Mouse (Mus musculus) cerebellum, adult (tissue): ENCODE results near the gene Pimreg.

Experiments
- ATAC-seq: cut with Nextera tagmentation; 2 replicates; pipeline ENCODE4 v1.9.2; 2017; ENCODE audit warnings: mild to moderate bottlenecking, moderate library complexity, mixed read lengths; ENCODE audit not compliant: insufficient number of reproducible peaks, low FRiP score, low TSS enrichment

The Pimreg gene

DNA sequence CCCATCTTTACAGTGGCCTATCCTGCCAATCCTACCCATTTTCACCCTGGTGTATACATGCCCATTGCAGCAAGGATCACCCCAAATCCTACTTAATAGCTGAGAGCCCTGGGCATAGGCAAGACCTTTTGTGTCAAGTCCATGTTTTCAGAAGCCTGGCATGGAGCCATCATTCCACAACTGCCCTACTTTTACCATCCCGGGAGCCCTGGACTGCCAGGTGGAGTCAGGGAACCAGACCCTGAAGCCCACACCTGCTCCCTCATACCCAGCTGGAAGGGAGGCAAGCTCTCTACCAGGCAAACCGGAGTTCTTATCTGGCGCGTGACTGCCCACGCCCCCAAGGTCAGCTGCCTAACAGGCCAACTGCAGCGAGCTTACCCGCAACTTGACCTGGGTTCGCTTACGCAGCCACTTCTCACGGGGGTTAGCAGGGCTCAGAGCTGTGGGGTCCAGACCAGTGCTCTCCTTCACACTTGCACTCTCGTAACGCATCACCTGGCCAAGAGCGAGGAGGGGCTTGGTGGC lies 19.3 kb downstream of the Pimreg start:
- ATAC-seq: no peak

DNA sequence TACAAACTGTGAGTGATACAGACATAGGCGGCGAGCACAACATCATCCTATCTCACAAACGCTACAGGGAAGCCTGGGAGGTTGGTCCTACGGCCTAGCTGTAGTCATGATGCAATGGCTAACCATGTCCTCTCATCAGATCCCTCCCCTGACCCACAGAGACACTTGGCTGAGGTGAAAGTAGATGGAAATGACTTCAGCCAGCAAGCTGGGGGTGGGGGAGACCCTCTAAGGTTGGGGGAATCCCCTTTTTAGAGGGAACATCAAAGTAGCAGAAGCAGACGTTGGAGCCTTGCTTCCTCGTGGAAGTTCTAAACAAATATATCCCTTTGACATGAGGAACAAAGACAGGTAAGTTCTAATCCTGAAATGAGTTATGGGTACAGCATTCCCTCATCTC lies 22.6 kb downstream of the Pimreg start:
- ATAC-seq: no peak

DNA sequence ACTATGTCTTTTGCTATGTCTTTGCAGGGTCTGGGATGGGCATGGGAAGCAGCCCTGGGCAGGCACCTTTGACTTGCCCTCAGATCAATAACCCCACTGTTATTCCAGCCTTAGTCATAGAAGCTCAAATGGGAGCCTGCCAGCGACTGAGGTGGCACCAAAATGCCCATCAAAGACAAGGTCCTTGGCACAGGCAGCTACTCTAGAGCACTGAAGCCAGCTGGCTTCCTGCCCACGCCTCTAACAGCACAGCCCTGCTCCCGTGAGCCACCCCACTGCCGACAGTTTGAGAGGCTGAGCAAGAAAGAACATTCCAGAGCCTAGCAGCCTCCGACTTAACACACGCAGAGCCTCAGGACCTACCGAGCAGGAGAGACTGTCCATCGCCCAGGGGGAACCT lies 23.3 kb downstream of the Pimreg start:
- no peak for ATAC-seq

GRCm38 (mm10) chr11:72066330-72066729 lies 24.5 kb downstream of the Pimreg start:
- ATAC-seq: 0 out of 2 replicates have a peak, but pooled peaks have one; percentile 27

- no peak for ATAC-seq
Observed at GRCm38 (mm10) chr11:72067326-72067725, 25.5 kb downstream of the Pimreg start.

DNA sequence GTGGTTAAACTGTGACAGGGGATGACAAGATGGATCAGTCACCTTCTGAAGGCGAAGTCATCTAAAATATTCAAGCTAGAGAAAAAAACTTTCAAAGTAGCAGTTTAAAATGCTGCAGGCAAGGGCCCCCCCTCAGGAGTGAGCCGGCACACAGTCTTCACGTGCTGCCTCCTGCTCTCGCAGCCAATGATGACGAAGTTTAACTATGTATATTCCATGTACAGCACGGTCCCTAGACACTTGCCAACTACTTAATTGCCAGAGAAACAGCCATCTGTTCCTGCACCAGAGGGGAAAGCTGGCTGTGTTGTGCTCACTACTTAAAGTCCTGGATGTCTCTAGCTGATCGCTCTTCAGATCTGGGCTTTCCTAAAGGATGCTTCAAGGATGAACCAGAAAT lies 26.2 kb downstream of the Pimreg start:
- ATAC-seq: peak; percentile 41; the same call in 1 of the 2 replicates

- no peak for ATAC-seq
Observed at GRCm38 (mm10) chr11:72070733-72071132, 28.9 kb downstream of the Pimreg start.

GRCm38 (mm10) chr11:72072331-72072905 lies 30.6 kb downstream of the Pimreg start:
- ATAC-seq: no peak

DNA sequence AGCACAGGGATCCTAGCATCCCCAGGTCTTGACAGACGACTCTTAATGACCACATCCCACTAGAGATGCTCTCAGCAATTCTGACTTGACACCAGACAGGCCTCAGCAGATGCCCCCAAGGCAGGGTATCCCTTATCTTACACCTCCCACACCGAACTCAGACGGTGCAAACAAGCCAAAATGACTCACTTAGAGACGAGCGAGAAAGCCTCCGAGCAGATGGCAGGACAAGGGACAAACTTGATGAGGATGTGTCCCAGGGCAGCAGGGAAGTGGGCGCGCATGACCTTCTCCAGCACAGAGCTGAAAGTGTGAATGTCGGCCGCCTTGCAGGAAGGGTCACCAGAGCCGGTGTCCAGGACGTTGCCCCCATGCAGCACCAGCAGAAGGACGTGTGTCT lies 32.4 kb downstream of the Pimreg start:
- ATAC-seq: no peak

DNA sequence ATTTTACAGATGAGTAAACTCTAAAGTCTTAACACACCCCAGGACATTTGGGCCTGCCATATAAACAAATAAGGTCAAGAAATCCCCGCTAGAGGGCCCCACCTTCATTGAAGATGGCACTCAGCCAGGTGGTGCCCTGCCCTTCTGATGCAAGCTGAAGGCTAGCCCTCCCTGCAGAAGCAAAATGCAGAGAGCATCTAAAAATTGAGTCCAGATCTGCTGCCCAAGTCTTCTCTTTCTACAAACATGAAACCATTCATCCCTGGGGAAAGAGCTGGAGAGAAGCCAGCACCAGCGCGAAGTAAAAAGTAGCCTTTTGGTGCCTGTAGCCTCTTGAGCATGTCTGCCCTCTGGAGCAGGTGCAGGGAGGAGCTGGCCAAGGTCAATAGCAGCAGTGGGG lies 36.2 kb downstream of the Pimreg start:
- ATAC-seq: no peak

DNA sequence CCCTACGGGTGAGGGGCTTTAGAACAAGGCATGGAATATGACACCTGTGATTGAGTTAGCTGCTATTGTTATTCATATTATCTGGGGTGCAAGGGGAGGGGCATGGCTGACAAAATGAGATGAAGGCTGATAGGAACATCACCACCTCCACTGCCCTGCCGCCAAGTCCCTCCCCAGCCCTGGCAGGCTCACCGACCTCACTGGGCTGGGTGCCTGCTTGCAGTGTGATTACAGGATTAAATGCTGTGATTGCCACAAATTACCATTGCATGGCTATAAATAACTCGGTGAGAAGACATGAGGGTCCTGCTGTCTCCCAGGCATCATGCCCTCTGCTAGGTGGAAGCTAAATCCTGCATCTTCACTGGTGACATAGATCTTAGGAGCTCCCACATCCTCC lies 36.8 kb downstream of the Pimreg start:
- ATAC-seq: no peak

DNA sequence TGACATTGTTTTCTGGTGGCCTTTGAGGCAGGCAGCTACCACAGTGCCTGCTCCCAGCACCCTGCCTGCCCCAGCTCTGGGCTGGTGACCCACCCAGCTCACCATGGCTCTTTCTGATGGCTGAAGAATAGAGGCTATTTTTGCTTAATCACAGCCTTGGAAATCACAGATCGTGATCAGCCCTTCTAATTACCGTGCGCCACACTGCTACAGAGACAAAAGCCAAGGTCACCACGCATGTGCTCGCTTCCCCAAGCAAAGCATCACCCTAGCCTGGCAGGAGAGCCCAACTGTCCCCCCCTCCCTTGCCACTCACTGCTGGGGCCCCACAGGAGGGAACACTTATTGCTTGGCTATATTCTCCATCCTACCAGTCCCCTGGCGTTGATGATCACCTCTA lies 38.6 kb downstream of the Pimreg start:
- ATAC-seq: no peak

- ATAC-seq: no peak
Observed at GRCm38 (mm10) chr11:72082601-72083000, 40.8 kb downstream of the Pimreg start.

GRCm38 (mm10) chr11:72084337-72084736 lies 42.5 kb downstream of the Pimreg start:
- ATAC-seq: no peak

DNA sequence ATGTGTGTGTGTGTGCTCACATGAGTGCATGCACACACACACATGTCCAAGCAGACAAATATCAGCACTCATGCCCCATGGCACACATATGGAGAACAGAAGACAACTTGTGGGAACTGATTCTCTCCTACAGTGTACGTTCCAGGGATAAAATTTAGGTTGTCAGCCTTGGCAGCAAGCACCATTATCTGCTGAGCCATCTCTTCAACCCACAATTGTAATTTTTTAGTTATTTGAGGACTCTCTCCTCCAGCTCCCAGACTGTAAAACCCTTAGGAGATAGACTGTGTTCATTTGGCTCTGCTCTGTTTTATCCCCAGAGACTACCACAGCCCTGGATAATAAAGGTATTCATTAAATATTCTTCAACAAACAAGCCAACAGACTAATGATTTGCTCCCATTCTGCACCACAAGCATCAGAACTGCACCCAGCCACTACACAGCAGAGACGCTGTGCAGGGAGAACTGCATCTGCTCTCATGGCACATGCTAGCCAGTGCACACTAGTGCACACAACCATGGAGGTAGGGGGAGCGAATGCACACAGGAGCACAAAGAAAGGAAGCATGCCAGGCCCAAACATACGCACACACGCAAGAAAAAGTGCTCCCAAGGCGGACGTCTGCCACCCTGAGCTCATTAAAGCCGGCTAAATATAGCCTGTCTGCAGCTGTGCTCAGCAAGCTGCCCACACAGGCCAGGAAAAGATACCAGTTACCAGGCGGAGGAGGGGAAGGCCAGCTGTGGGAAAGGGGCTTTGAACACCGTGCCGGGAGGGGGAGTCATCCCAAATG lies 44.6 kb downstream of the Pimreg start:
- no peak for ATAC-seq

- no peak for ATAC-seq
Observed at GRCm38 (mm10) chr11:72092390-72092789, 50.6 kb downstream of the Pimreg start.

GRCm38 (mm10) chr11:72094442-72094841 lies 52.6 kb downstream of the Pimreg start:
- no peak for ATAC-seq

DNA sequence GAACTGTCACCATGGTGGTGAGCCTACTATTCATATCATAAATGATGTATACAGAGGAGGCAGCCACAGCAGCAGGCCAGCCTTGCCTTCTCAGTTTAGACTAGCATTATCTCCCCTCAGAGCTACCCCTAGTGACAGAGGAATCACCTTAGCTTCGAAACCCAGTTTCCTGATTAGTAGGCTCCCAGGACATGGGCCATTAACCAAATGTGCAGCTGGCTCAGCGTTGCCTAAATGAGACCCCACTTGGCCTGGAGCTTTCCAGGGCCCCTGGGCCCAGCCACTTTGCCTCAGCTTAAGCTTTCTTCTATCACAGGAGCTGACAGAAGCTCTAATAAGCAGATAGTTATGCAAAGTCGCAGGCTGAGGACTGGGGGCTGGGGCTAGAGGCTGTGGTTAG lies 54.2 kb downstream of the Pimreg start:
- ATAC-seq: no peak
